Mouse (Mus musculus) liver, postnatal 0 days (tissue): Measurements from ENCODE around the gene Arf1. TPM values are rescaled to one million over a fixed set of nuclear protein-coding genes. Genes with fewer than 3 reads are reported as not detected.

Experiments
- ATAC-seq: fragments of 200-750 bp; cut with Nextera tagmentation; 2 replicates; pipeline ENCODE4 v1.8.0; 2017; ENCODE audit warnings: mild to moderate bottlenecking, moderate library complexity
- DNase-seq: peaks from one replicate; pipeline ENCODE4 v3.0.0-alpha.2; 2016
- H3K27ac ChIP-seq: fragments of 300-500 bp; sonication (generic); 2 replicates; pipeline ENCODE4 v1.5.1; 2014; ENCODE audit warnings: antibody characterized with exemption, moderate library complexity, mild to moderate bottlenecking, low read depth
- H3K27me3 ChIP-seq: fragments of 300-500 bp; sonication (generic); 2 replicates; pipeline ENCODE4 v1.6.1; 2014; ENCODE audit warnings: low read length, control low read depth, mixed read lengths; ENCODE audit not compliant: insufficient read depth
- H3K36me3 ChIP-seq: fragments of 300-500 bp; sonication (generic); replicated peaks from 2 replicates; pipeline ENCODE4 v1.6.1; 2014; ENCODE audit warnings: mild to moderate bottlenecking, control low read depth, low read length, moderate library complexity, mixed read lengths; ENCODE audit not compliant: insufficient read depth
- H3K4me1 ChIP-seq: fragments of 300-500 bp; sonication (generic); 2 replicates; pipeline ENCODE4 v1.6.1; 2014; ENCODE audit warnings: antibody characterized with exemption, mild to moderate bottlenecking, control low read depth; ENCODE audit not compliant: insufficient read depth
- H3K4me2 ChIP-seq: fragments of 300-500 bp; sonication (generic); 2 replicates; pipeline ENCODE4 v1.6.1; 2014; ENCODE audit warnings: low read depth, mild to moderate bottlenecking, low read length, moderate library complexity, mixed read lengths
- H3K4me3 ChIP-seq: fragments of 300-500 bp; sonication (generic); 2 replicates; pipeline ENCODE4 v1.5.1; 2014; ENCODE audit warnings: low read depth, low read length
- H3K9ac ChIP-seq: fragments of 300-500 bp; sonication (generic); replicated peaks from 2 replicates; pipeline ENCODE4 v1.6.1; 2014; ENCODE audit warnings: mild to moderate bottlenecking, moderate library complexity
- H3K9me3 ChIP-seq: fragments of 300-500 bp; sonication (generic); 2 replicates; pipeline ENCODE4 v1.6.1; 2016; ENCODE audit warnings: mild to moderate bottlenecking, control low read depth, low read length, mixed read lengths
- CTCF ChIP-seq: sonication (generic); IDR thresholded peaks from 2 replicates; pipeline ENCODE4 v1.5.1; 2016; ENCODE audit warnings: antibody characterized with exemption, low read depth
- EP300 ChIP-seq: IDR thresholded peaks from 2 replicates; pipeline ENCODE4 v1.6.1; 2016; ENCODE audit warnings: antibody characterized with exemption, low read depth, mild to moderate bottlenecking
- WGBS: fragments of 180-500 bp; shearing (Covaris S2); extraction: QIAGEN DNeasy Blood & Tissue Kit; methylation state at CpG from one replicate; pipeline ENCODE4 v1.1.7; 2014; ENCODE audit not compliant: insufficient replicate concordance; 5-methylcytosine and 5-hydroxymethylcytosine counted together
- polyA plus RNA-seq: library from polyadenylated mRNA; unstranded; fragments of >200 nt; fragmentation: Nextera tagmentation; extraction: Ambion mirVana; gene quantifications from 2 replicates; pipeline ENCODE4 v1.2.1, GENCODE M21; 2015

Arf1 gene
- polyA plus RNA-seq, 1 experiment from 2014 or later: 254 TPM

DNA sequence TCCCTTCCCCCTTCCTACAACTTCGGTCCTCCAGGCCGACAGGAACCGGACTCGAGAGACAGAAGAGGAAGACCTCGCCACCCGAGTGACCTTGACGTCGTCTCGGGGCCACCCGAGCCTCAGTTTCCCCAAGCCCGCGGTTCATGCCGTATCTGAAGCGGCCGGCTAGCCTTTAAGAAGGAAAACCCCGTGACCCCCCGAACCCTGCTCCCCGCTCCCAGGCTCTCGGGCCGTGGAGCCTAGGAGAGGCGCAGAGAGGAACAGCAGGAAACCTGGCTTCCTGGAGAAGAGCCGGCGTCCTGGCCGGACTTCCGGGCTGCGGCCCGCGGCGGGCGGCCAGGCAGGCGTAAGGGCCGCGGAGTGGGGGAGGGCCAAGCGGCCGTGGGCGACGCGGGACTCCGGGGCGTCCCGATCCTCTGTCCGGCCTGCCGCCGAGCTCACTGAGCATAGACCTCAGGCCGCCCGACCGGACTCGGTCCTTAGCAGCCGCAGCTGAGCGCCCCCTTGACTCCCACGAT is 407 bp downstream of the Arf1 start:
- ATAC-seq: peak; percentile 73
- Histone ChIP-seq H3K4me1 (peaks cover 50% of the 10 kb centered on the region), H3K9ac (peak overlapping the region; percentile 100), H3K27me3 (no peaks in the 10 kb centered on the region), H3K27ac (peak overlapping the region; percentile 98), H3K4me2 (peak overlapping the region; percentile 87), H3K9me3 (no peaks in the 10 kb centered on the region), H3K36me3 (no peaks in the 10 kb centered on the region), H3K4me3 (peak overlapping the region; percentile 100)
- DNase-seq: no peak
- WGBS: 1% methylated on average over 46 of the region's 51 CpGs
- TF ChIP-seq CTCF: no peak
- no peak for TF ChIP-seq EP300

DNA sequence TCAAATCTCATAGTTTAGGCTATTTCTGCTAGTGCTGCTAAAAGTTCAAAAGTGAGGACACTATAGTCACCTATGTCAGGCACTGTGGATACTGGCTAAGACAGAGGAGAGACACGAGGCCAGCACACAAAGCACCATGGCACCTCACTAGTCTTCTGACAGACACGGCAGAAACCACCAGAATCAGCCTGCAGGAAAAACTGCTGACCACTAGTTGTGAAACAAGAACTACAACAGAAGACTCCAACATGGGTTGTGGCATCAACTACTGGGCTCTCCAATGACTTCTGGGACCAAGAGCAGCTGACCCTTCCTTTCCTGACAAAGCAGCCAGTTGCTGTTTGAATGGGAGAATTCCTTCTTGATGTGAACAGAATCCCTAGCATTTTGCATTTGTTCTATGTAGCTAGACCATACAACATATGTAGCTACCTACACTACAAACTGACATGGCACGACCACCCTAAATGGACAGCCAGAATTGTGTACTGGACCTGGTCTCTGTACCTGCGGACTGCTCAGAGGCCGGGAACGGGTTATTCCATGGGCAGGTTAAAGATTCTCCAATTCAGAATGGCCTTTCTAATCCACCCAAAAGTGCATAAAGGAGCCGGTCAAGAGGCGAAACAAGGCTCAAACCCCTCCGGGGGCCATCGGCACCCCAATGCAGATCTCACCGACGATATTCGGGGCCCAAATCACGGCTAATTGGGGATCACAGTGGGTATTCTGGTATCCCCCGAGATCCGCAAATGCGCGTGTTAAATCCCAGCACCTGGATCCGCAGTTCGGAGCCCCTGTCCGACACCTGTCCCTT is 1.1 kb downstream of the Arf1 start:
- TF ChIP-seq EP300: no peak
- no peak for TF ChIP-seq CTCF
- H3K9me3 ChIP-seq: no peaks in the 10 kb centered on the region
- H3K9ac ChIP-seq: peak overlapping the region; percentile 100
- peak overlapping the region; percentile 87 for H3K4me2 ChIP-seq
- peak overlapping the region; percentile 98 for H3K27ac ChIP-seq
- H3K4me3 ChIP-seq: peak overlapping the region; percentile 100
- no peaks in the 10 kb centered on the region for H3K27me3 ChIP-seq
- DNase-seq (peak; percentile 34), ATAC-seq (no peak)
- WGBS: 2% methylated on average over 21 of the region's 21 CpGs
- H3K4me1 ChIP-seq: peaks cover 57% of the 10 kb centered on the region
- H3K36me3 ChIP-seq: no peaks in the 10 kb centered on the region

- H3K4me2 ChIP-seq: peak overlapping the region; percentile 87
- DNase-seq (no peak), ATAC-seq (no peak)
- no peak for TF ChIP-seq EP300
- TF ChIP-seq CTCF: no peak
- 22% methylated on average over 3 of the region's 3 CpGs for WGBS
- H3K9me3 ChIP-seq: no peaks in the 10 kb centered on the region
- H3K4me1 ChIP-seq: peaks cover 64% of the 10 kb centered on the region
- H3K4me3 ChIP-seq: peak overlapping the region; percentile 100
- no peaks in the 10 kb centered on the region for H3K36me3 ChIP-seq
- H3K9ac ChIP-seq: peak overlapping the region; percentile 100
- no peaks in the 10 kb centered on the region for H3K27me3 ChIP-seq
- H3K27ac ChIP-seq: peak overlapping the region; percentile 11
Measured at GRCm38 (mm10) chr11:59226251-59226650, 1.8 kb downstream of the Arf1 start.

- no peaks in the 10 kb centered on the region for H3K9me3 ChIP-seq
- DNase-seq: no peak
- no peak for ATAC-seq
- H3K27me3 ChIP-seq: no peaks in the 10 kb centered on the region
- H3K4me1 ChIP-seq: peaks cover 71% of the 10 kb centered on the region
- H3K9ac ChIP-seq: peak overlapping the region; percentile 18; the same call in 1 of the 2 replicates
- H3K4me3 ChIP-seq: peak overlapping the region; percentile 100
- 22% methylated on average over 2 of the region's 2 CpGs for WGBS
- TF ChIP-seq EP300 (no peak), CTCF (no peak)
- peaks cover 3% of the 10 kb centered on the region; the same call in 1 of the 2 replicates for H3K36me3 ChIP-seq
- H3K4me2 ChIP-seq: peak overlapping the region; percentile 87
- H3K27ac ChIP-seq: peak overlapping the region; percentile 46; the same call in 1 of the 2 replicates
Measured at GRCm38 (mm10) chr11:59225167-59225566, 2.9 kb downstream of the Arf1 start.

GRCm38 (mm10) chr11:59224470-59224869 is 3.6 kb downstream of the Arf1 start:
- TF ChIP-seq CTCF: no peak
- no peak for TF ChIP-seq EP300
- peaks cover 77% of the 10 kb centered on the region for H3K4me1 ChIP-seq
- H3K9ac ChIP-seq: no peak overlapping the region
- peak overlapping the region; percentile 3; the same call in 1 of the 2 replicates for H3K4me2 ChIP-seq
- H3K27ac ChIP-seq: peak overlapping the region; percentile 46
- DNase-seq: no peak
- no peaks in the 10 kb centered on the region for H3K27me3 ChIP-seq
- no peaks in the 10 kb centered on the region for H3K9me3 ChIP-seq
- H3K36me3 ChIP-seq: peaks cover 3% of the 10 kb centered on the region; the same call in 1 of the 2 replicates
- 18% methylated on average over 2 of the region's 2 CpGs for WGBS
- no peak for ATAC-seq
- H3K4me3 ChIP-seq: no peak overlapping the region

GRCm38 (mm10) chr11:59224025-59224424 is 4.0 kb downstream of the Arf1 start:
- Histone ChIP-seq H3K9ac (no peak overlapping the region), H3K27me3 (no peaks in the 10 kb centered on the region), H3K4me1 (peaks cover 77% of the 10 kb centered on the region), H3K27ac (0 out of 2 replicates have a peak overlapping the region, but pooled peaks have one; percentile 46), H3K36me3 (peaks cover 3% of the 10 kb centered on the region; the same call in 1 of the 2 replicates), H3K4me3 (no peak overlapping the region), H3K4me2 (no peak overlapping the region), H3K9me3 (no peaks in the 10 kb centered on the region)
- DNase-seq (no peak), ATAC-seq (no peak)
- no peak for TF ChIP-seq EP300
- TF ChIP-seq CTCF: no peak
- WGBS: 63% methylated on average over 3 of the region's 3 CpGs
